Mouse (Mus musculus) C2C12 (cell line): Measurements from ENCODE around the gene Tbc1d17.

ENCODE experiments used
- CTCF ChIP-seq: IDR thresholded peaks from one replicate; pipeline ENCODE4 v1.5.1; 2011; ENCODE audit not compliant: control insufficient read depth, insufficient read depth, insufficient read length
- FOSL1 ChIP-seq: IDR thresholded peaks from one replicate; pipeline ENCODE4 v1.8.0; 2011; ENCODE audit warnings: mild to moderate bottlenecking, low read length; ENCODE audit not compliant: poor library complexity, insufficient read depth, severe bottlenecking
- MAX ChIP-seq: IDR thresholded peaks from one replicate; pipeline ENCODE4 v1.6.1; 2011; ENCODE audit warnings: mild to moderate bottlenecking, control low read depth
- USF1 ChIP-seq: IDR thresholded peaks from one replicate; pipeline ENCODE4 v1.6.1; 2011; ENCODE audit warnings: low read depth, mild to moderate bottlenecking, control low read depth, moderate library complexity

- TF ChIP-seq CTCF = no peak
- no peak for TF ChIP-seq FOSL1
- TF ChIP-seq MAX = no peak
- no peak for TF ChIP-seq USF1
Observed at GRCm38 (mm10) chr7:44838073-44838472, 10.8 kb downstream of the Tbc1d17 start.
